Mouse (Mus musculus): ENCODE measurements around the gene Mmp20.

- TF ChIP-seq GATA1 (IDR thresholded peaks at IDR 0.05; ENCODE audit: low read length) = no peak
- TF ChIP-seq TAL1 (IDR thresholded peaks at IDR 0.05; ENCODE audit: low read length) = no peak
Observed at GRCm38 (mm10) chr9:7633936-7634335, 5.9 kb downstream of the Mmp20 start.

Measured in erythroblast, embryonic 14.5 days (primary cell).